Mouse (Mus musculus) T-helper 2 cell (primary cell): ENCODE measurements around the gene Rhov.

Experiments
- in situ Hi-C: fragments of 300-600 bp; cut with MboI, MseI; formaldehyde crosslinking; loops from one replicate; pipeline ENCODE4 v1.15.1; 2025; ENCODE audit warnings: high pct_unique_total_duplicates

Gene Rhov

DNA sequence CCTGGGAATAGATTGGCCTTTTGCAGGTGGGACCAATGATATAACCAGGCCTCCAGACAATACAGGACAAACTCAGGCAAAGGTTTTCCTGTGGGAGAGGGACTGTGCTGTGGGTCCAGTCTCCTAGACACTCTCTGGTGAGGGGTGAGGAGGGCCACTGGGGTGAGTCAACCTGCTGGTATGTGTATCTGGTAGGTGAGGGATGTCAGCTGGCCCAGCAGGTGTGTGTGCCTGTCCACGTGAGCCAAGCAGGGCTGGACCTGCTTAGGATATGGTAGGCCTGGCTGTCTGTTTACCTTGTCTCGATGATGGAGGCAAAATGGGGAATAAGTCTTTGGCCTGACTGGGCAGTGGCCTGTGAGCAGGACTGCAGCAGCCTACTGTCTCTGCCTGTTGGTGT, 32.4 kb downstream of the Rhov start:
- in situ Hi-C loops, result no loop called here

DNA sequence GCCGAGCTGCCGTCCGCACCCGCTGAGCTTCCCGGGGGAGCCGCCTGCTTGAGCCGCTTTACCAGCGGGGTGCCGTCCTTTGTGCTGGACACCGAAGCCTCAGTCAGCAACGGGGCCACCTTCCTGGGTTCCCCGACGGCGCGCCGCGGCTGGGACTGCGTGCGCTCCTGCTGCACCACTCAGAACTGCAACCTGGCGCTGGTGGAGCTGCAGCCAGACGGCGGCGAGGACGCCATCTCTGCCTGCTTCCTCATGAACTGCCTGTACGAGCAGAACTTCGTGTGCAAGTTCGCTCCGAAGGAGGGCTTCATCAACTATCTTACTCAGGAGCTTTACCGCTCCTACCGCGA, 33.2 kb downstream of the Rhov start:
- in situ Hi-C loops, result no loop called here

DNA sequence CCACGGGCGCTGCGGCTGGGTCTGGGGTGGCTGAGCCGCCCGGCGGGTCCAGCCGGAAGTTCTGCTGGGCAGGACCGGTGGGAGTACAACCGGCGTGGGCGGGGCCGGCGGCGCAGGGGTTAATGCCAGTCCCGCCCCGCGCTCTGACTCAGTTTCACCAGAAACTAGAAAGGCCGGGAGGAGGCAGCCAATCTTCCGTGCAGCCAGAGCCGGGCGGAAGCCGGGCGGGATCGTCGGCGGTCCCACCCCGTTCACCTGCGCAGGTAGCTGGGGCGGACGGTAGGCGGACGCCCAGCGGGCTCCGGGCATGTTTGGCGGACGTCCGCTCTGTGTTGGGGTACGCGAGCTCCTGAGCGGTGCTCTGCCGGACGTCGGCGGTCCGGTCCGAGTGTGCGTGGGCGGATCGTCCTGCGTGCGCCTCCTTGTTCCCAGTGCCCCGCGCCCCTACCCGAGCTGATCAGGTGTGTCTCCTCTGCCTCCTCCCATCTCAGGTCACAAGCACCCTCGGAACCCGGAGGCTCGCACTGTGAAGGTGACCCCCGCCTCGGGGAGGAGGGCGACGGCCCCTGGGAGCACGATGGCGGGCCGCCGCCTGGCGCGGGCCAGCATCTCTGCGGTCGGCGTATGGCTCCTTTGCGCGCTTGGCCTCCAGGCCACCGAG, 33.7 kb downstream of the Rhov start, which contains the start of gene Spint1:
Spint1 (plus strand) TSS at position 153 of the 661 bp plus-strand sequence.
- in situ Hi-C loops, result no loop called here

DNA sequence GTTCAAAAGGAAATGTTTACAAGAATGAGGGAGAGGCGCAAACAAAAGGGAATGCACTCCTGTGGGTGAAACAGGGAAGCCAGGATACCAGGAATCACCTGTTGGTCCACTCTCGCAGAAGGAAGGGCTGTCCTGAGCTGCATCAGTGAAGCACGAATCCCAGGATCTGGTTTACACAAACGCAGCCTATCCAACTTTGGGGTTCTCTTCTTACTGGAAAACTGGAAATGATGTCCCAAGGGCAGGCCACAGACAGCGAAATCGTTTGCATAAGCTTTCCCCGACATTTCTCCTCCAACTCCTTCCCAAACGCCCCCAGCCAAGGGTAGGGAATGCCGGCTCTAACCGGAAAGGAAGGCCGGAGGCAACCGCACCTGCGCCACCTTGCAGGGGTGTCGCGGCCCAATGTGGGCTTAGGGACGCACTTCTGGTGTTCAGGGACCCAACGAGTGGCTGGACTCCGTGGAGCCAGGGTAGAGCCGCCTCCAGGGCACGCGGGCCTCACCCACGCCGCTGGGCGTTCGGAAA, 34.3 kb downstream of the Rhov start:
- in situ Hi-C loops, result no loop called here

DNA sequence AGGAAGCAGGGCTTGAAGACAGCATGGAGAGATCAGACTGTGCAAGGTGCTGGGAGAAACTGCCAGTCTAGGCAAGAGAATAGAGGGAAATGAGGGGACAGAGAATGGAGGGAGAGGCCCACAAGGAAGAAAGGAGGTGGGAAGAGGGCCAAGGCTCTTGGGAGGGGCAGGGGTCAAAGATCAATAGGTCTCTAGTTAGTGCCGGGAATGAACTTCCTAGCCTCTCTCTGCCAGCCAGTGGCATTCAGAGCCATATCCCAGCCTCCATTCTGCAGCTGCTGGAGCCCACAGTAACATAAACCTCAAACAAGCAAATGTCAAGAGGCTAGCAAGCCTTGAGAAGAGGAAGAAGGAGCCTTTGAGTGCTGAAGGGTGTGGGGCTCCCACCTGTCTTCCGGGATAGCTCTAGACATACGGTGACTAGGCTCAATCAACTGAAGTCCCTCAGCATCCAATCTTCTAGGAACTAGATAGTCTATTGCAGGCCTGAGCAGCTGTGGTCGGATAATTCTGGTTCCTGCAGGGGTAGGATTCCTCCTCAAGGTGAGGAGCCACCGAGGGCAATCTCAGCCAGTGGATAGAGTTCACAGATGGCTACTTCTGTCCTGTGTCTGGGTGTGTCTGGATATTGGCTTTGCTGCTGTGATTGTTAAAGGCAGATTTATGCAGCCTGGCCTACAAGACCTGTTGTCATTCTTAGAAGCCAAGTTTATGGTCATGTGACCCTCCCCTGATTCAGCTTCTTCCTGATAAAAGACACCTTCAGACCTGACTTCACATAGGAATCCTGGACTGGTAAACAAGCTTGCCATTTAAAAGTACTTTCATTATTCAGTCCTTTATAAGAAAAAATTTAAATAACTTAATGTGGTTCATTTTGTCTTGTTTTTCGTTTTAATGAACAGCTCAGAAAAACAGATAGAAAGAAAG, 41.0 kb downstream of the Rhov start, which contains the start of gene Ppp1r14d:
Ppp1r14d (minus strand) TSS at position 132 of the 930 bp plus-strand sequence.
- in situ Hi-C loops, result loop anchor here (5.0 kb wide), 1 partner anchor 817 kb away; no protein-coding TSS in a partner anchor
